Mouse (Mus musculus) effector memory CD4-positive, alpha-beta T cell, adult 7 months (primary cell): ENCODE measurements around the gene Rnf121. TPM values are rescaled to one million over a fixed set of nuclear protein-coding genes. Genes with fewer than 3 reads are reported as not detected.

ENCODE experiments used
- polyA plus RNA-seq: library from polyadenylated mRNA; unstranded; fragments of 100-300 nt; shearing (Covaris generic); gene quantifications from one replicate; pipeline ENCODE4 v1.2.1, GENCODE M21; 2017

Gene Rnf121
- 18.6 TPM for polyA plus RNA-seq

GRCm38 (mm10) chr7:102065046-102065891, at the start of gene Rnf121, which contains the start of the genes Xndc1 and Xntrpc:
Gene Rnf121 (minus strand): TSS chr7:102065469.
Gene Xndc1 (plus strand): TSS chr7:102065511.
Gene Xntrpc (plus strand): TSS chr7:102065713.

GRCm38 (mm10) chr7:102109171-102109570, 43.9 kb upstream of the Rnf121 start, which contains the start of gene Art5:
Gene Art5 (minus strand): TSS chr7:102109489.

GRCm38 (mm10) chr7:102101487-102101886, 36.2 kb upstream of the Rnf121 start, which contains the start of gene Art1:
Gene Art1 (plus strand): TSS chr7:102101743.

GRCm38 (mm10) chr7:102082816-102083215, 17.5 kb upstream of the Rnf121 start, which contains the start of gene Trpc2:
Gene Trpc2 (plus strand): TSS chr7:102083116.

GRCm38 (mm10) chr7:102018590-102018989, 46.7 kb downstream of the Rnf121 start, which contains the start of gene Il18bp:
Gene Il18bp (minus strand): TSS chr7:102018690.

Other genes with a start within 250 kb of the Rnf121 start
- gene Phox2a, start 247.2 kb downstream of the Rnf121 start, polyA plus RNA-seq: not detected
- 8.5 TPM for gene Inppl1, start 227.2 kb downstream of the Rnf121 start, polyA plus RNA-seq
- gene Folr2, start 208.3 kb downstream of the Rnf121 start, polyA plus RNA-seq: not detected
- gene Anapc15, start 201.8 kb downstream of the Rnf121 start, polyA plus RNA-seq: 24.8 TPM
- gene Folr1, start 194.7 kb downstream of the Rnf121 start, polyA plus RNA-seq: not detected
- 74.6 TPM for gene Lamtor1, start 159.6 kb downstream of the Rnf121 start, polyA plus RNA-seq
- not detected for gene Tomt, start 159.1 kb downstream of the Rnf121 start, polyA plus RNA-seq
- 3.7 TPM for gene Lrrc51, start 131.6 kb downstream of the Rnf121 start, polyA plus RNA-seq
- 131 TPM for gene Numa1, start 131.4 kb downstream of the Rnf121 start, polyA plus RNA-seq
- gene Il18bp, start 46.8 kb downstream of the Rnf121 start, polyA plus RNA-seq: 4.4 TPM
- 24.6 TPM for gene Xndc1, start within 50 bp of the Rnf121 start, polyA plus RNA-seq
- gene Xntrpc, start 244 bp upstream of the Rnf121 start, polyA plus RNA-seq: 0.27 TPM
- gene Trpc2, start 17.6 kb upstream of the Rnf121 start, polyA plus RNA-seq: 0.20 TPM
- 0.32 TPM for gene Art1, start 36.3 kb upstream of the Rnf121 start, polyA plus RNA-seq
- gene Art5, start 44.0 kb upstream of the Rnf121 start, polyA plus RNA-seq: 1.0 TPM
- gene Chrna10, start 51.4 kb upstream of the Rnf121 start, polyA plus RNA-seq: not detected
- 123 TPM for gene Nup98, start 144.7 kb upstream of the Rnf121 start, polyA plus RNA-seq
- 33.9 TPM for gene Pgap2, start 144.7 kb upstream of the Rnf121 start, polyA plus RNA-seq
- 645 TPM for gene Rhog, start 190.6 kb upstream of the Rnf121 start, polyA plus RNA-seq
- 160 TPM for gene Stim1, start 202.3 kb upstream of the Rnf121 start, polyA plus RNA-seq